Mouse (Mus musculus): Measurements from ENCODE around the gene Tecr. TPM values are rescaled to one million over a fixed set of nuclear protein-coding genes. Genes with fewer than 3 reads are reported as not detected.

The Tecr gene
- total and polyA plus RNA-seq, 3 experiments, result 74.2 to 229 TPM; not detected in 1

- Histone ChIP-seq H3K9me3 (replicated peaks; ENCODE audit: insufficient read depth, low read length) (no peaks in the 10 kb centered on the region), H3K4me1 (ENCODE audit: control insufficient read depth in 1 of 2, insufficient read depth in 2 of 2, low read length in 2 of 2) (peaks cover 3 to 9% of the 10 kb centered on the region in 2 experiments; a peak in 3 of 4 replicates), H3K27me3 (ENCODE audit: control insufficient read depth in 1 of 2, insufficient read depth in 2 of 2, low read length in 2 of 2) (no peaks in the 10 kb centered on the region), H3K9ac (ENCODE audit: control insufficient read depth, low read depth, low read length, poor library complexity, severe bottlenecking) (no peak overlapping the region), H3K79me2 (ENCODE audit: control insufficient read depth, insufficient read depth, low read length, poor library complexity) (no peaks in the 10 kb centered on the region; the same call in 1 of the 2 replicates), H3K36me3 (ENCODE audit: control insufficient read depth in 1 of 2, insufficient read depth in 2 of 2, low read length in 2 of 2) (peaks cover 0 to 8% of the 10 kb centered on the region in 2 experiments; a peak in 3 of 4 replicates), H3K27ac (ENCODE audit: control insufficient read depth, low read depth, low read length) (no peak overlapping the region), H3K4me3 (ENCODE audit: control insufficient read depth in 1 of 2, insufficient read depth in 1 of 2, low read depth in 2 of 2, low read length in 2 of 2) (no peak overlapping the region)
- DNase-seq (ENCODE audit: low read depth, low spot score), result no peak
- TF ChIP-seq USF2 (IDR thresholded peaks at IDR 0.05; ENCODE audit: borderline replicate concordance in 1 of 2, insufficient read depth in 1 of 2, low read depth in 1 of 2, low read length in 2 of 2) (no peak), ETS1 (IDR thresholded peaks at IDR 0.05; ENCODE audit: low read depth, low read length) (no peak), RCOR1 (IDR thresholded peaks at IDR 0.05; ENCODE audit: low read depth, low read length) (no peak), E2F4 (IDR thresholded peaks at IDR 0.05; ENCODE audit: borderline replicate concordance, low read depth, low read length) (no peak), BHLHE40 (IDR thresholded peaks at IDR 0.05; ENCODE audit: borderline replicate concordance, low read depth, low read length) (no peak), MYC (IDR thresholded peaks at IDR 0.05; ENCODE audit: low read depth, low read length) (no peak), HCFC1 (IDR thresholded peaks at IDR 0.05; ENCODE audit: low read depth, low read length) (no peak), GATA1 (IDR thresholded peaks at IDR 0.05; ENCODE audit: low read depth, low read length) (no peak), MXI1 (IDR thresholded peaks at IDR 0.05; ENCODE audit: low read depth, low read length) (no peak), UBTF (IDR thresholded peaks at IDR 0.05; ENCODE audit: borderline replicate concordance, insufficient read depth, low read depth, low read length) (no peak)
Measured at GRCm38 (mm10) chr8:83617111-83617510, 9.3 kb upstream of the Tecr start.

GRCm38 (mm10) chr8:83616625-83617024, 8.9 kb upstream of the Tecr start:
- no peaks in the 10 kb centered on the region for H3K9me3 ChIP-seq (replicated peaks; ENCODE audit: insufficient read depth, low read length)
- H3K27me3 ChIP-seq (ENCODE audit: control insufficient read depth in 1 of 2, insufficient read depth in 2 of 2, low read length in 2 of 2), result no peaks in the 10 kb centered on the region
- no peak overlapping the region for H3K9ac ChIP-seq (ENCODE audit: control insufficient read depth, low read depth, low read length, poor library complexity, severe bottlenecking)
- no peak for TF ChIP-seq CTCF (IDR thresholded peaks at IDR 0.05 in 2 of 3, conservative IDR thresholded peaks at IDR 0.05 in 1 of 3; ENCODE audit: control insufficient read depth in 1 of 3, insufficient read depth in 1 of 3, low read depth in 2 of 3, low read length in 3 of 3, poor library complexity in 1 of 3, severe bottlenecking in 1 of 3)
- no peak for TF ChIP-seq POLR2A (IDR thresholded peaks at IDR 0.05; ENCODE audit: control insufficient read depth in 1 of 2, insufficient read depth in 1 of 2, low read depth in 1 of 2, low read length in 2 of 2, poor library complexity in 1 of 2)
- TF ChIP-seq BHLHE40 (IDR thresholded peaks at IDR 0.05; ENCODE audit: borderline replicate concordance, low read depth, low read length), result no peak
- TF ChIP-seq TCF12 (IDR thresholded peaks at IDR 0.05; ENCODE audit: low read depth, low read length), result no peak
- no peak for TF ChIP-seq ETS1 (IDR thresholded peaks at IDR 0.05; ENCODE audit: low read depth, low read length)
- no peak for TF ChIP-seq MEF2A (IDR thresholded peaks at IDR 0.05; ENCODE audit: extremely low read depth, insufficient replicate concordance, low read depth, low read length, poor library complexity, severe bottlenecking)
- TF ChIP-seq RAD21 (IDR thresholded peaks at IDR 0.05; ENCODE audit: low read depth, low read length), result no peak
- TF ChIP-seq GATA1 (IDR thresholded peaks at IDR 0.05; ENCODE audit: low read depth, low read length), result no peak
- no peak for TF ChIP-seq TAL1 (IDR thresholded peaks at IDR 0.05; ENCODE audit: low read length)
- no peak for DNase-seq (ENCODE audit: low read depth, low spot score)
- peaks cover under 1 to 4% of the 10 kb centered on the region in 2 experiments; a peak in 2 of 4 replicates for H3K4me1 ChIP-seq (ENCODE audit: control insufficient read depth in 1 of 2, insufficient read depth in 2 of 2, low read length in 2 of 2)
- no peak overlapping the region for H3K27ac ChIP-seq (ENCODE audit: control insufficient read depth, low read depth, low read length)
- no peaks in the 10 kb centered on the region for H3K79me2 ChIP-seq (ENCODE audit: control insufficient read depth, insufficient read depth, low read length, poor library complexity)
- H3K36me3 ChIP-seq (ENCODE audit: control insufficient read depth in 1 of 2, insufficient read depth in 2 of 2, low read length in 2 of 2), result peaks cover 1 to 4% of the 10 kb centered on the region in 2 experiments
- no peak overlapping the region for H3K4me3 ChIP-seq (ENCODE audit: control insufficient read depth in 1 of 2, insufficient read depth in 1 of 2, low read depth in 2 of 2, low read length in 2 of 2)
